Mouse (Mus musculus) left cerebral cortex, adult 2 months (tissue): ENCODE results near the gene Lsm4. TPM values are rescaled to one million over a fixed set of nuclear protein-coding genes. Genes with fewer than 3 reads are reported as not detected.

Experiments
- DNase-seq, 2 experiments: peaks; one replicate each; pipeline ENCODE4 v3.0.0; 2021 to 2022; ENCODE audit warnings: low spot score in 2 of 2, mixed read lengths in 1 of 2; ENCODE audit errors: extremely low spot score in 1 of 2
- H3K27ac ChIP-seq: fragments of 200-600 bp; 2 replicates; pipeline ENCODE4 v1.8.1; 2022
- H3K4me3 ChIP-seq: fragments of 200-600 bp; 2 replicates; pipeline ENCODE4 v1.8.1; 2022
- CTCF ChIP-seq: fragments of 200-600 bp; IDR thresholded peaks from 2 replicates; pipeline ENCODE4 v1.8.1; 2022; ENCODE audit warnings: antibody characterized with exemption, mild to moderate bottlenecking, moderate library complexity
- intact Hi-C: fragments of 180-260 bp; cut with DNase I; formaldehyde crosslinking; loops from one replicate; pipeline ENCODE4 v1.15.1; 2025
- total RNA-seq, 2 experiments: library from RNA; stranded (reverse); gene quantifications; 2 replicates each; pipeline ENCODE4 v1.2.3; 2021

The Lsm4 gene
- total RNA-seq, 2 experiments from 2014 or later = 62.1 to 62.9 TPM

DNA sequence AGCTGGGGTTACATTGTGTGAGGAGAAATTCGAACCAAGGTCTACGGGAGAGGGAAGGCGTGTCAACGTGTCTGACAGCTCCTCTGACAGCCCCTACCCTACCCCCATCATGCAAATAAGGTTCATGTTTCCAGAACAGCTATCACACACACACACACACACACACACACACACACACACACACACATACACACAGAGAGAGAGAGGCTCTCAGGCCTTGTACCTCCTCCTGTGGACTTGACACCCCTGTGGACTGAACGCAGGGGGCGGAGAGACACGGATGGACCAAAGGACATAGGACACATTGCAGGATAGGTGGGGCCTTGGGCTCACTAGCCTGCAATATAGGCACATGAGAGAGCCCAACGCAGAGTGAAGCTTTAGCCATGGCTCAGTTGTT, 36.2 kb upstream of the Lsm4 start:
- intact Hi-C loops = no loop called here
- no peak for DNase-seq
- H3K4me3 ChIP-seq = no peak overlapping the region
- H3K27ac ChIP-seq = no peak overlapping the region
- TF ChIP-seq CTCF = no peak

DNA sequence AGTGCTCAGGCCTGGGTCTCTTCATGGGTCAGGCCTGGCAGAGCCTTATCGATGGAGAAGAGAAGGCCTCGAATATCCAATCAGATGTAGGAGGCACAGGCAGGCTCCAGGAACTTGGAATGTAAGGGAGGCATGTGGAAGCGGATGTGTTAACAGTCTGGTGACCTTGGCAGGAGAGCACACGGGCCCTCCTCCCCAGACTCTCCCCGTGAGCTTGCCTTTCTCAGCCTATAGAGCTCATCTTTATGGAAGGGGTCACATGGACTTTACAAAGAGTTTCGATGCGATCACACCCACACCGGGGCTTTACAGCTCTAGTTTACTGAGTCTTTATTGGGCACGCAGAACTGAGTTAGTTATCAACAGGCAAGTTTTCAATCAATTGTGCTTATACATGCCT, 34.3 kb upstream of the Lsm4 start:
- TF ChIP-seq CTCF = no peak
- intact Hi-C loops = no loop called here

GRCm38 (mm10) chr8:70643019-70643418, 30.0 kb upstream of the Lsm4 start:
- intact Hi-C loops = no loop called here

More for the DNA sequence above, 34.3 kb upstream of the Lsm4 start:
- DNase-seq = no peak
- no peak overlapping the region for H3K27ac ChIP-seq
- H3K4me3 ChIP-seq = no peak overlapping the region

GRCm38 (mm10) chr8:70644065-70644464, 29.0 kb upstream of the Lsm4 start:
- intact Hi-C loops = no loop called here
- TF ChIP-seq CTCF = peak; percentile 30
- no peak overlapping the region for H3K27ac ChIP-seq
- no peak overlapping the region for H3K4me3 ChIP-seq
- DNase-seq = no peak

More at GRCm38 (mm10) chr8:70643019-70643418, 30.0 kb upstream of the Lsm4 start:
- no peak for DNase-seq
- Histone ChIP-seq H3K27ac (no peak overlapping the region), H3K4me3 (no peak overlapping the region)
- no peak for TF ChIP-seq CTCF

- Histone ChIP-seq H3K27ac (no peak overlapping the region), H3K4me3 (no peak overlapping the region)
- intact Hi-C loops = no loop called here
- no peak for TF ChIP-seq CTCF
- no peak for DNase-seq
Observed at GRCm38 (mm10) chr8:70645501-70646224, 27.4 kb upstream of the Lsm4 start.

DNA sequence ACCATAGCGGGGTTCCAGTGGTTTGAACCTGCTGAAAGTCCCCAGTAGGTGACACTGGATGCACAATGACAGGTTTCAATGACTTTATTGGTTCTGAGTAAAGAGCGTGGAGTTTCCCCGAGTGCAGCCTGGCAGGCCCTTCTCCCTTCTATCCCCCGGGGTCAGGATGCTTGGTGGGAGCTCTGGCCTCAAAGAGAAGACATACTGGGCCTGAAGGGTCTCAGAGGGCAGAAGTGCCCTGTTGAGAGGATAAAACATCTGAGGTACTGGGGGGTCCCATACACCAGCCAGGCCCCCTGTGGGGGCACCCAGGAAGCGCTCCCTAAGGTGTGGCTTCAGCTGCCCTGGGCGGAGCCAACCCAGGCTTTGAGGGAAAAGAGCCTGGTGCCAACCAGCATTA, 26.7 kb upstream of the Lsm4 start:
- DNase-seq = no peak
- H3K27ac ChIP-seq = no peak overlapping the region
- intact Hi-C loops = no loop called here
- TF ChIP-seq CTCF = no peak
- no peak overlapping the region for H3K4me3 ChIP-seq

- TF ChIP-seq CTCF = no peak
- intact Hi-C loops = no loop called here
- H3K27ac ChIP-seq = no peak overlapping the region
- no peak overlapping the region for H3K4me3 ChIP-seq
- DNase-seq = no peak
Observed at GRCm38 (mm10) chr8:70646775-70647174, 26.3 kb upstream of the Lsm4 start.

GRCm38 (mm10) chr8:70647343-70648163, 25.5 kb upstream of the Lsm4 start:
- intact Hi-C loops = no loop called here
- DNase-seq = no peak
- Histone ChIP-seq H3K4me3 (no peak overlapping the region), H3K27ac (no peak overlapping the region)
- no peak for TF ChIP-seq CTCF

- TF ChIP-seq CTCF = no peak
- DNase-seq = no peak
- intact Hi-C loops = no loop called here
- Histone ChIP-seq H3K27ac (no peak overlapping the region), H3K4me3 (no peak overlapping the region)
Observed at GRCm38 (mm10) chr8:70648164-70648442, 24.9 kb upstream of the Lsm4 start.

- intact Hi-C loops = no loop called here
- Histone ChIP-seq H3K4me3 (no peak overlapping the region), H3K27ac (no peak overlapping the region; the same call in 1 of the 2 replicates)
- no peak for DNase-seq
- no peak for TF ChIP-seq CTCF
Observed at GRCm38 (mm10) chr8:70648921-70649320, 24.1 kb upstream of the Lsm4 start.

- Histone ChIP-seq H3K4me3 (no peak overlapping the region), H3K27ac (no peak overlapping the region; the same call in 1 of the 2 replicates)
- TF ChIP-seq CTCF = no peak
- intact Hi-C loops = no loop called here
- DNase-seq = no peak
Observed at GRCm38 (mm10) chr8:70649324-70649723, 23.7 kb upstream of the Lsm4 start.

GRCm38 (mm10) chr8:70650351-70650750, 22.7 kb upstream of the Lsm4 start:
- H3K4me3 ChIP-seq = no peak overlapping the region
- intact Hi-C loops = loop anchor here (2.0 kb wide), 1 partner anchor 38 kb away; no protein-coding TSS in a partner anchor
- no peak overlapping the region for H3K27ac ChIP-seq
- no peak for DNase-seq
- TF ChIP-seq CTCF = no peak; the same call in 1 of the 2 replicates
